Mouse (Mus musculus) stomach, postnatal 0 days (tissue): ENCODE measurements around the gene Celf6. TPM values are rescaled to one million over a fixed set of nuclear protein-coding genes. Genes with fewer than 3 reads are reported as not detected.

Experiments
- ATAC-seq: fragments of 200-750 bp; cut with Nextera tagmentation; 2 replicates; pipeline ENCODE4 v1.8.0; 2017; ENCODE audit not compliant: low FRiP score, low TSS enrichment
- DNase-seq: peaks from one replicate; pipeline ENCODE4 v3.0.0-alpha.2; 2016; ENCODE audit warnings: low spot score
- H3K27ac ChIP-seq: fragments of 300-500 bp; sonication (generic); replicated peaks from 2 replicates; pipeline ENCODE4 v1.5.1; 2014; ENCODE audit warnings: mild to moderate bottlenecking, control low read depth
- H3K27me3 ChIP-seq: fragments of 300-500 bp; sonication (generic); 2 replicates; pipeline ENCODE4 v1.6.1; 2014; ENCODE audit warnings: low read length; ENCODE audit not compliant: control insufficient read depth, insufficient read depth
- H3K36me3 ChIP-seq: fragments of 300-500 bp; sonication (generic); 2 replicates; pipeline ENCODE4 v1.6.1; 2014; ENCODE audit warnings: low read length, mixed read lengths; ENCODE audit not compliant: control insufficient read depth, insufficient read depth
- H3K4me1 ChIP-seq: fragments of 300-500 bp; sonication (generic); replicated peaks from 2 replicates; pipeline ENCODE4 v1.6.1; 2014; ENCODE audit warnings: antibody characterized with exemption; ENCODE audit not compliant: control insufficient read depth, insufficient read depth
- H3K4me2 ChIP-seq: fragments of 300-500 bp; sonication (generic); replicated peaks from 2 replicates; pipeline ENCODE4 v1.6.1; 2014; ENCODE audit warnings: low read depth, mild to moderate bottlenecking, control low read depth, moderate library complexity
- H3K4me3 ChIP-seq: fragments of 300-500 bp; sonication (generic); 2 replicates; pipeline ENCODE4 v1.5.1; 2014; ENCODE audit warnings: low read depth, low read length, control low read depth
- H3K9ac ChIP-seq: fragments of 300-500 bp; sonication (generic); 2 replicates; pipeline ENCODE4 v1.6.1; 2014; ENCODE audit warnings: mild to moderate bottlenecking, low read length, control low read depth, mixed read lengths
- H3K9me3 ChIP-seq: fragments of 300-500 bp; sonication (generic); 2 replicates; pipeline ENCODE4 v1.6.1; 2016; ENCODE audit warnings: low read length; ENCODE audit not compliant: control insufficient read depth
- CTCF ChIP-seq: IDR thresholded peaks from 2 replicates; pipeline ENCODE4 v1.5.1; 2016; ENCODE audit warnings: antibody characterized with exemption, low read depth, mild to moderate bottlenecking, moderate library complexity
- EP300 ChIP-seq: optimal IDR thresholded peaks from 2 replicates; pipeline ENCODE3; 2016; ENCODE audit warnings: antibody characterized with exemption
- WGBS: fragments of 180-500 bp; shearing (Covaris S2); extraction: QIAGEN DNeasy Blood & Tissue Kit; methylation state at CpG from one replicate; pipeline ENCODE4 v1.1.7; 2014; 5-methylcytosine and 5-hydroxymethylcytosine counted together
- polyA plus RNA-seq: library from polyadenylated mRNA; unstranded; fragments of >200 nt; fragmentation: Nextera tagmentation; extraction: Ambion mirVana; gene quantifications from 2 replicates; pipeline ENCODE4 v1.2.1, GENCODE M21; 2015

The Celf6 gene
- polyA plus RNA-seq, 1 experiment from 2014 or later, result 4.5 TPM

DNA sequence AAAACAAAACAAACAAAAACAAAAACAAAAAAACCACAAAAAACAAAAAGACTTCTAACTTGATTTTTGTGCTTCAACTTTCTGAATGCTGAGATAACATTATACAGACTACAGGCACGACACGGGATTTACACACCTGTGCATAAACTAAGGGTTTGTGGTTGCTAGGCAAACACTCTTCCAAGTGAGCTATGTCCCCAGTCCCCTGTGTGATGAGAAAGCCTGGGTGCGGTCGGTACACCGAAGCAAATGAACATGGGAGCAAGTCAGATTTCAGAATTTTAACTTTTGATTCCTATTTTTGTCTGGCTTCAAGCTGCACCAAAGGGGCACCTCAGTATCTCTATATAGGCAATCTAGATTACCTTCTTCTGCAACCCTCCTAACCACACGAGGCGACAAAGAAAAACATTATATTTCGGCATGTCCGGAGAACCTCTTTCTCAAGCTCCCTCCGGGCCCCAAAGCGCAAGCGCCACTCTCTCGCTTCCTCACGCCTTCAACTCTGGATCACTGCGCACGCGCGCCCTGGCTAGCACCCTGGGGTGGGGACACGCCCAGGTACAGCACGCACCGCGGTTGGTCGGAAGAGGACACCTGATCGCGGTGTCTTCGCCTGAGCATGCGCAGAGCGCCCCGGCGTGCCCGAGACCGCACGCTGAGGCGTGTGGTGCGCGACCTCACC, 39.0 kb downstream of the Celf6 start, which contains the start of gene Parp6:
Gene Parp6 (plus strand): TSS at position 663 of the 685 bp plus-strand sequence.
- Histone ChIP-seq H3K4me1 (no peaks in the 10 kb centered on the region), H3K9ac (peak within 1 kb of the TSS; percentile 86), H3K9me3 (no peaks in the 10 kb centered on the region), H3K27ac (peak within 1 kb of the TSS; percentile 92), H3K27me3 (no peaks in the 10 kb centered on the region), H3K4me3 (peak within 1 kb of the TSS; percentile 89), H3K36me3 (no peaks in the 10 kb centered on the region), H3K4me2 (peak within 1 kb of the TSS; percentile 75)
- DNase-seq (peak; percentile 99), ATAC-seq (peak; percentile 100)
- WGBS, result under 1% methylated on average over 35 of the region's 36 CpGs
- TF ChIP-seq CTCF (peak; percentile 47), EP300 (no peak)

DNA sequence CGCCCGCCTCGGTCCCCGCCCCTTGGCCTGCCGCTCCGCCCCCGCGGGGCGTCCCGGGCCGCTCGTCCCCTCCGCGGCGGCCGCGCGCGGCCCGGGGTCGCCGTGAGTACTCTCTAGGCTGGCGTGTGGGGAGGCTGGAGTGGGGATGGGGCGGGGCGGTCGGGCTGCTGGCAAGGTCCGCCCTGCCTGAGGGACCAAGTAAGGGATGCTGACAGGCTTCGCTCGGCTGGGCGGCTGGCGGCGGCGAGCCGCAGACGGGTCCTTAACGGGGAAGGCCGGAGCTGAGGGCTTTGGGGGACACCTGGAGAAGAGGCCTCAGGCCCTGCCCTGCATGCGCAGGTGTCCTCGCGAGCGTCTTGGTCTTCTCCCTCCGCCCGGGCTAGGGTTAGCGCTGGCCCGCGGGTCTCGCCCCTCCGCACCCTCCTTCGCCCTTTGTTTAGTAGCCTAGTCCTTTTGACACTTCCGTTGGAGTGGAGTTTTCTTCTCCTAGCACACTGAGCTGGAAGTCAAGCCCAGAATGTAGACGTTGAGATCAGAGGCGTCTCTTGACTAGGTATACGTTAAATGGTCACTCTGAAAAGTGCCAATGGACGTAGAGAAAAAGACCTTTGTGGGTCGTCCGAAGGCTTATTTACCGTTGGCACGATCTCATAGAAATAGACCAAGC, 39.7 kb downstream of the Celf6 start:
- H3K4me1 ChIP-seq, result no peaks in the 10 kb centered on the region
- 1% methylated on average over 44 of the region's 58 CpGs for WGBS
- no peak for ATAC-seq
- H3K27ac ChIP-seq, result peak overlapping the region; percentile 92
- H3K36me3 ChIP-seq, result 0 out of 2 replicates have a peak, but pooled peaks cover 2% of the 10 kb centered on the region
- TF ChIP-seq EP300, result no peak
- TF ChIP-seq CTCF, result no peak
- H3K4me2 ChIP-seq, result peak overlapping the region; percentile 75
- no peaks in the 10 kb centered on the region for H3K27me3 ChIP-seq
- no peak for DNase-seq
- H3K4me3 ChIP-seq, result peak overlapping the region; percentile 89
- H3K9ac ChIP-seq, result peak overlapping the region; percentile 86
- H3K9me3 ChIP-seq, result no peaks in the 10 kb centered on the region

DNA sequence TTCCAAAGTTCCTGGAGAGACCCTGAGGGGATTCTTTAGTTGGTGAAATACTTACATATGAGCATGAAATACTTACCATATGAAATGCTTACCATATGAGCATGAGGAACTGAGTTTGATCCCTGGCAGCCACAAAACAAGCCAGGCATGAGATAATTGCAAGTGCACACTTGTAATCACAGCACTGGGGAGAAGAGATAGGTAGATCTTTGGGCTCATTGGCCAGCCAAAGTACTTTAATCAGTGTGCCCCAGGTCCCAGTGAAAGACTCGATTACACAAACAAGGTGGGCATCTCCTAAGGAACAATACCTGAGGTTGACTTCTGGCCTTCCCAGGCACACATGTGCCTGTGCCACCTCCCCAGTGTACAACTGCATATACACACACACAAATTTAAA, 60.7 kb downstream of the Celf6 start:
- TF ChIP-seq EP300 (no peak), CTCF (no peak)
- H3K36me3 ChIP-seq, result peaks cover 25% of the 10 kb centered on the region
- H3K27me3 ChIP-seq, result no peaks in the 10 kb centered on the region
- no peak for DNase-seq
- H3K4me2 ChIP-seq, result no peak overlapping the region
- no peaks in the 10 kb centered on the region for H3K9me3 ChIP-seq
- no peaks in the 10 kb centered on the region for H3K4me1 ChIP-seq
- no peak overlapping the region for H3K27ac ChIP-seq
- WGBS, result 94% methylated on average over 1 of the region's 1 CpGs
- no peak overlapping the region for H3K4me3 ChIP-seq
- H3K9ac ChIP-seq, result no peak overlapping the region
- no peak for ATAC-seq

DNA sequence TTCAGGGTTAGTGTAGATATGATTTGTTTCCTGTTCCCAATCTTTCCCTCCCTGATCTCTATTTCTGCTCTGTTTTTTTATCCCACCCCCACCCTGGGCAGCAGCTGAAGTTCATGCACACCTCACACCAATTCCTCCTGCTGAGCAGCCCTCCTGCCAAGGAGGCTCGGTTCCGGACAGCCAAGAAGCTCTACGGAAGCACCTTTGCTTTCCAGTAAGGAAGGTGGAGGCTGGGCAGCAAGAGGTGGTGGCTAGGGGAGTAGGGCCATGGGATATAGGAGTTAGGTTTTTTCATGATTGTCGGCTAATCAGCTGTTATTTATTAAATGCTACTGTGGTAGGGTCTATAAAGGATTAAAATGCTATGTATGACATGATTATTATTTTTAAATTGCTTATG, 62.2 kb downstream of the Celf6 start:
- Histone ChIP-seq H3K4me2 (no peak overlapping the region), H3K4me1 (no peaks in the 10 kb centered on the region), H3K9ac (no peak overlapping the region), H3K27ac (no peak overlapping the region), H3K36me3 (peaks cover 20% of the 10 kb centered on the region), H3K4me3 (no peak overlapping the region), H3K27me3 (no peaks in the 10 kb centered on the region), H3K9me3 (no peaks in the 10 kb centered on the region)
- no peak for TF ChIP-seq EP300
- no peak for ATAC-seq
- 87% methylated on average over 4 of the region's 4 CpGs for WGBS
- DNase-seq, result no peak

DNA sequence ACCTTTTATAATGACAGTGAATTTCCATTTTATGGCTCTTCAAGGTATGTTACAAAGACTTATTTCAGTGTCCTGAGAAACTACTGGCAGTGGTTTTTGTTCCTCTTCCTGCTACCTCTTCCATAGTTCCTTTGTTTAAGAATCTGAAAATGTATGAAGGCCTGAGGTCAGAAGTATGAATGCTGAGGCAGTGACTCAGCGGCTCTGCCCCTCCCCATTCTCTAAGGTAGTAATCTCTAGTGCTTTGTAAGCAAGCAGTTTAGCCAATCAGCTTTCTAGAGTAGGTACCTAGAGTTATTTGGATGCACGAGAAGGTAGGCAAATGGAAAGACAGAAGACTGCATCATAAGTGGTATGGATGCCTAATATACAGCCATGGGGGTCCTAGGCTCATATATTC, 63.6 kb downstream of the Celf6 start:
- no peaks in the 10 kb centered on the region for H3K4me1 ChIP-seq
- no peak overlapping the region for H3K4me3 ChIP-seq
- peak; percentile 49 for DNase-seq
- H3K9ac ChIP-seq, result no peak overlapping the region
- 72% methylated on average over 2 of the region's 2 CpGs for WGBS
- ATAC-seq, result peak; percentile 84
- H3K27ac ChIP-seq, result no peak overlapping the region
- H3K4me2 ChIP-seq, result no peak overlapping the region
- H3K9me3 ChIP-seq, result no peaks in the 10 kb centered on the region
- TF ChIP-seq EP300, result no peak
- TF ChIP-seq CTCF, result no peak
- H3K36me3 ChIP-seq, result peaks cover 14% of the 10 kb centered on the region; the same call in 1 of the 2 replicates
- H3K27me3 ChIP-seq, result no peaks in the 10 kb centered on the region

DNA sequence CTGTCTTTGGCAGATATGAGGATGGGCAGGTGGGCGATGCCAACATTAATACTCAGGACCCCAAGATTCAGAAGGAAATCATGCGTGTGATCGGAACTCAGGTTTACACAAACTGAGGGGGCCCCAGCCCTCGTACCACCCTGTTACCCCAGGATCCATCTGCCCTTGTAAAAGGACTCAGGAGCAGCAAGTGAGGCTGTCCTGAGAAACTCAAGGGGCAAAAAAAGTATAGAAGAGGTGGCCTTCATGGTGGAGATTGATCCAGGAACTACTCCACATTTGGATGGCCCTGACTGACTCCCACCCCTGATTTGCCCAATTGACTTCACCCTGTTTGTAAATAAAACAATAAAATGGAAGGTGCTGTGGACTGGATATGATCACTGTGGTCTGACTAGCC, 72.2 kb downstream of the Celf6 start:
- DNase-seq, result no peak
- no peak for ATAC-seq
- WGBS, result 98% methylated on average over 4 of the region's 4 CpGs
- Histone ChIP-seq H3K4me1 (no peaks in the 10 kb centered on the region), H3K27ac (no peak overlapping the region), H3K4me3 (no peak overlapping the region), H3K27me3 (no peaks in the 10 kb centered on the region), H3K9me3 (no peaks in the 10 kb centered on the region), H3K36me3 (peaks cover 4% of the 10 kb centered on the region; the same call in 1 of the 2 replicates), H3K4me2 (no peak overlapping the region), H3K9ac (no peak overlapping the region)
- TF ChIP-seq CTCF (no peak), EP300 (no peak)
